Mouse (Mus musculus): Measurements from ENCODE around the gene Gm37240.
"Not testable (repeated sequence)": the region's sequence is repeated elsewhere in the genome, so short reads cannot be mapped to it uniquely, and the experiment has no call there.

The Gm37240 gene

GRCm38 (mm10) chr3:84594894-84595676, 1292.2 kb downstream of the Gm37240 start:
- no peak for DNase-seq (ENCODE audit: low spot score)

GRCm38 (mm10) chr3:84593274-84593673, 1294.0 kb downstream of the Gm37240 start, which contains the start of gene Tigd4:
TSS of gene Tigd4 (plus strand) at chr3:84593574.
- no peak for DNase-seq (ENCODE audit: low spot score)

- no peak for DNase-seq (ENCODE audit: low spot score)
Measured at GRCm38 (mm10) chr3:84586736-84587135, 1300.6 kb downstream of the Gm37240 start.

GRCm38 (mm10) chr3:84582913-84583276, 1304.4 kb downstream of the Gm37240 start:
- DNase-seq (ENCODE audit: low spot score): no peak

GRCm38 (mm10) chr3:84582023-84582912, 1305.0 kb downstream of the Gm37240 start, which contains the start of gene Arfip1:
TSS of gene Arfip1 (minus strand) at chr3:84582625.
- DNase-seq (ENCODE audit: low spot score): peak; percentile 96

GRCm38 (mm10) chr3:84581696-84582022, 1305.7 kb downstream of the Gm37240 start:
- DNase-seq (ENCODE audit: low spot score): no peak

GRCm38 (mm10) chr3:84580716-84581115, 1306.6 kb downstream of the Gm37240 start:
- DNase-seq (ENCODE audit: low spot score): no peak

- no peak for DNase-seq (ENCODE audit: low spot score)
Measured at GRCm38 (mm10) chr3:84570501-84570900, 1316.8 kb downstream of the Gm37240 start.

GRCm38 (mm10) chr3:84569587-84569986, 1317.7 kb downstream of the Gm37240 start:
- no peak for DNase-seq (ENCODE audit: low spot score)

- DNase-seq (ENCODE audit: low spot score): no peak
Measured at GRCm38 (mm10) chr3:84568540-84568939, 1318.8 kb downstream of the Gm37240 start.

GRCm38 (mm10) chr3:84563415-84563814, 1323.9 kb downstream of the Gm37240 start:
- DNase-seq (ENCODE audit: low spot score): no peak

GRCm38 (mm10) chr3:84562911-84563310, 1324.4 kb downstream of the Gm37240 start:
- not testable (repeated sequence) for DNase-seq (ENCODE audit: low spot score)

- DNase-seq (ENCODE audit: low spot score): no peak
Measured at GRCm38 (mm10) chr3:84558301-84558700, 1329.0 kb downstream of the Gm37240 start.

GRCm38 (mm10) chr3:84555780-84556179, 1331.5 kb downstream of the Gm37240 start:
- DNase-seq (ENCODE audit: low spot score): no peak

- no peak for DNase-seq (ENCODE audit: low spot score)
Measured at GRCm38 (mm10) chr3:84547177-84547576, 1340.1 kb downstream of the Gm37240 start.

GRCm38 (mm10) chr3:84542450-84542849, 1344.9 kb downstream of the Gm37240 start:
- DNase-seq (ENCODE audit: low spot score): peak; percentile 54

- DNase-seq (ENCODE audit: low spot score): no peak
Measured at GRCm38 (mm10) chr3:84541881-84542280, 1345.4 kb downstream of the Gm37240 start.

GRCm38 (mm10) chr3:84540640-84541039, 1346.7 kb downstream of the Gm37240 start:
- DNase-seq (ENCODE audit: low spot score): no peak

- no peak for DNase-seq (ENCODE audit: low spot score)
Measured at GRCm38 (mm10) chr3:84536987-84537386, 1350.3 kb downstream of the Gm37240 start.

GRCm38 (mm10) chr3:84533227-84533626, 1354.1 kb downstream of the Gm37240 start:
- no peak for DNase-seq (ENCODE audit: low spot score)

GRCm38 (mm10) chr3:84529021-84529420, 1358.3 kb downstream of the Gm37240 start:
- no peak for DNase-seq (ENCODE audit: low spot score)

- no peak for DNase-seq (ENCODE audit: low spot score)
Measured at GRCm38 (mm10) chr3:84524952-84525351, 1362.4 kb downstream of the Gm37240 start.

GRCm38 (mm10) chr3:84516163-84516562, 1371.2 kb downstream of the Gm37240 start:
- no peak for DNase-seq (ENCODE audit: low spot score)

Data from lung, postnatal 25 days (tissue).